ENCODE assay signal across 40 mouse cellular contexts in genomic region chr6:125288730-125289129, GRCm38 (mm10). TPM values are rescaled to one million over a fixed set of nuclear protein-coding genes. Genes with fewer than 3 reads are reported as not detected.
"Had no signal": no experiment of that assay in that cellular context is flagged by ENCODE, and none has a peak within 500 bp of the region (broad histone marks: within the 10 kb centered on the region; RNA-seq: fewer than 3 reads in every experiment).

No protein-coding gene starts in this region.

- H3K9ac ChIP-seq: heart, embryonic 12.5 days; hindbrain, embryonic 13.5 days; hindbrain, embryonic 15.5 days; kidney, embryonic 15.5 days; limb, embryonic 13.5 days; limb, embryonic 15.5 days had no signal

- H3K9me3 ChIP-seq: heart, embryonic 10.5 days; heart, embryonic 12.5 days; hindbrain, embryonic 13.5 days; hindbrain, embryonic 15.5 days; kidney, embryonic 15.5 days; limb, embryonic 15.5 days had no signal

- DNase-seq: gastrocnemius, adult 2 months; gastrocnemius, postnatal 10 days; gastrocnemius, postnatal 25 days; heart, adult 18-20 months; heart, postnatal 10 days; heart, postnatal 36 days; kidney, adult 11 months; kidney, adult 2 months; kidney, adult 9 months; kidney, postnatal 14 days; kidney, postnatal 36 days; layer of hippocampus, adult 9-11 months; layer of hippocampus, postnatal 36 days; left cerebral cortex, postnatal 4 days had no signal

- H3K4me3 ChIP-seq: gastrocnemius, adult 2 months; heart, embryonic 10.5 days; heart, embryonic 12.5 days; hindbrain, embryonic 13.5 days; hindbrain, embryonic 15.5 days; kidney, embryonic 15.5 days; limb, embryonic 13.5 days; limb, embryonic 15.5 days had no signal

- H3K36me3 ChIP-seq: heart, embryonic 10.5 days; heart, embryonic 12.5 days; hindbrain, embryonic 13.5 days; hindbrain, embryonic 15.5 days; kidney, embryonic 15.5 days; limb, embryonic 13.5 days; limb, embryonic 15.5 days had no signal

- ATAC-seq: hindbrain, postnatal 0 days; intestine, embryonic 16.5 days had no signal

- H3K4me1 ChIP-seq: heart, embryonic 10.5 days; heart, embryonic 12.5 days; hindbrain, embryonic 13.5 days; hindbrain, embryonic 15.5 days had no signal

- H3K27ac ChIP-seq: gastrocnemius, adult 2 months; heart, embryonic 10.5 days; hindbrain, embryonic 13.5 days; hindbrain, embryonic 15.5 days; hindbrain, postnatal 0 days; kidney, embryonic 15.5 days; kidney, postnatal 0 days; limb, embryonic 13.5 days; limb, embryonic 15.5 days had no signal

- H3K27me3 ChIP-seq: hindbrain, embryonic 13.5 days; hindbrain, embryonic 15.5 days; kidney, embryonic 15.5 days; limb, embryonic 13.5 days; limb, embryonic 15.5 days had no signal

- H3K4me2 ChIP-seq: heart, embryonic 12.5 days; hindbrain, embryonic 13.5 days; hindbrain, embryonic 15.5 days; kidney, embryonic 15.5 days; limb, embryonic 13.5 days; limb, embryonic 15.5 days had no signal

RNA-seq across cellular contexts. Expression of gene Tuba3a, which starts 2.9 kb away (rescaled TPM):
- total RNA-seq: gastrocnemius, adult 2 months; gastrocnemius, postnatal 10 days; gastrocnemius, postnatal 25 days; gastrocnemius, postnatal 4 days; granulocyte monocyte progenitor cell, adult 5-6 weeks; heart, adult 18-20 months; heart, adult 8-10 months; heart, postnatal 10 days; heart, postnatal 36 days; hematopoietic stem cell, adult 5-6 weeks; hindbrain, postnatal 0 days; layer of hippocampus, adult 18-20 months; layer of hippocampus, postnatal 14 days; layer of hippocampus, postnatal 36 days; left cerebral cortex, adult 18-20 months; left cerebral cortex, adult 8-10 months; left cerebral cortex, postnatal 10 days; left cerebral cortex, postnatal 25 days; left cerebral cortex, postnatal 4 days; liver, adult 2 months had no signal
- polyA plus RNA-seq: frontal cortex, adult 2 months; heart, embryonic 12.5 days; heart, embryonic 14.5 days; heart, embryonic 16.5 days; hindbrain, embryonic 11.5 days; hindbrain, embryonic 13.5 days; hindbrain, embryonic 15.5 days; hindbrain, postnatal 0 days; limb, embryonic 15.5 days; liver, adult 2 months had no signal

RNA-seq across cellular contexts. Expression of gene Cd27, which starts 51.9 kb away (rescaled TPM):
- total RNA-seq: hindbrain, postnatal 0 days; layer of hippocampus, adult 18-20 months; layer of hippocampus, adult 8-10 months; layer of hippocampus, postnatal 14 days; layer of hippocampus, postnatal 36 days; left cerebral cortex, adult 18-20 months; left cerebral cortex, postnatal 10 days; left cerebral cortex, postnatal 25 days; left cerebral cortex, postnatal 4 days had no signal
